Mouse (Mus musculus): ENCODE measurements around the gene Coa4.

The Coa4 gene

GRCm38 (mm10) chr7:100536804-100537518 lies at the start of gene Coa4:
Coa4 (plus strand) TSS chr7:100537071.
- in situ Hi-C loops (cut with MboI; ENCODE audit: low pct_unique_long_range_greater_than_20kb in 1 of 2, low sequenced_read_pairs in 2 of 2, unreplicated experiment in 1 of 2) = no loop called here

- in situ Hi-C loops (cut with MboI; ENCODE audit: low pct_unique_long_range_greater_than_20kb in 1 of 2, low sequenced_read_pairs in 2 of 2, unreplicated experiment in 1 of 2) = no loop called here
These were observed 49.6 kb upstream of the Coa4 start for GRCm38 (mm10) chr7:100487301-100487700.

- in situ Hi-C loops (cut with MboI; ENCODE audit: low pct_unique_long_range_greater_than_20kb in 1 of 2, low sequenced_read_pairs in 2 of 2, unreplicated experiment in 1 of 2) = no loop called here
These were observed 48.3 kb upstream of the Coa4 start for GRCm38 (mm10) chr7:100488474-100489048.

GRCm38 (mm10) chr7:100492391-100493116 lies 44.3 kb upstream of the Coa4 start:
- in situ Hi-C loops (cut with MboI; ENCODE audit: low pct_unique_long_range_greater_than_20kb in 1 of 2, low sequenced_read_pairs in 2 of 2, unreplicated experiment in 1 of 2) = no loop called here

- in situ Hi-C loops (cut with MboI; ENCODE audit: low pct_unique_long_range_greater_than_20kb in 1 of 2, low sequenced_read_pairs in 2 of 2, unreplicated experiment in 1 of 2) = no loop called here
These were observed 43.8 kb upstream of the Coa4 start, which contains the start of gene Ucp2 for GRCm38 (mm10) chr7:100493117-100493483. Ucp2 (plus strand) TSS chr7:100493337.

GRCm38 (mm10) chr7:100493484-100494414 lies 43.1 kb upstream of the Coa4 start:
- in situ Hi-C loops (cut with MboI; ENCODE audit: low pct_unique_long_range_greater_than_20kb in 1 of 2, low sequenced_read_pairs in 2 of 2, unreplicated experiment in 1 of 2) = no loop called here

GRCm38 (mm10) chr7:100494415-100494831 lies 42.4 kb upstream of the Coa4 start:
- in situ Hi-C loops (cut with MboI; ENCODE audit: low pct_unique_long_range_greater_than_20kb in 1 of 2, low sequenced_read_pairs in 2 of 2, unreplicated experiment in 1 of 2) = no loop called here

GRCm38 (mm10) chr7:100495042-100495441 lies 41.8 kb upstream of the Coa4 start:
- in situ Hi-C loops (cut with MboI; ENCODE audit: low pct_unique_long_range_greater_than_20kb in 1 of 2, low sequenced_read_pairs in 2 of 2, unreplicated experiment in 1 of 2) = no loop called here

GRCm38 (mm10) chr7:100495581-100496251 lies 41.2 kb upstream of the Coa4 start:
- in situ Hi-C loops (cut with MboI; ENCODE audit: low pct_unique_long_range_greater_than_20kb in 1 of 2, low sequenced_read_pairs in 2 of 2, unreplicated experiment in 1 of 2) = no loop called here

GRCm38 (mm10) chr7:100496371-100496770 lies 40.5 kb upstream of the Coa4 start:
- in situ Hi-C loops (cut with MboI; ENCODE audit: low pct_unique_long_range_greater_than_20kb in 1 of 2, low sequenced_read_pairs in 2 of 2, unreplicated experiment in 1 of 2) = no loop called here

- in situ Hi-C loops (cut with MboI; ENCODE audit: low pct_unique_long_range_greater_than_20kb in 1 of 2, low sequenced_read_pairs in 2 of 2, unreplicated experiment in 1 of 2) = no loop called here
These were observed 40.1 kb upstream of the Coa4 start for GRCm38 (mm10) chr7:100496791-100497190.

GRCm38 (mm10) chr7:100497402-100497801 lies 39.5 kb upstream of the Coa4 start:
- in situ Hi-C loops (cut with MboI; ENCODE audit: low pct_unique_long_range_greater_than_20kb in 1 of 2, low sequenced_read_pairs in 2 of 2, unreplicated experiment in 1 of 2) = no loop called here

- in situ Hi-C loops (cut with MboI; ENCODE audit: low pct_unique_long_range_greater_than_20kb in 1 of 2, low sequenced_read_pairs in 2 of 2, unreplicated experiment in 1 of 2) = no loop called here
These were observed 38.9 kb upstream of the Coa4 start for GRCm38 (mm10) chr7:100497982-100498381.

GRCm38 (mm10) chr7:100499465-100499864 lies 37.4 kb upstream of the Coa4 start:
- in situ Hi-C loops (cut with MboI; ENCODE audit: low pct_unique_long_range_greater_than_20kb in 1 of 2, low sequenced_read_pairs in 2 of 2, unreplicated experiment in 1 of 2) = no loop called here

- in situ Hi-C loops (cut with MboI; ENCODE audit: low pct_unique_long_range_greater_than_20kb in 1 of 2, low sequenced_read_pairs in 2 of 2, unreplicated experiment in 1 of 2) = no loop called here
These were observed 36.4 kb upstream of the Coa4 start for GRCm38 (mm10) chr7:100500276-100500977.

GRCm38 (mm10) chr7:100501027-100501843 lies 35.6 kb upstream of the Coa4 start:
- in situ Hi-C loops (cut with MboI; ENCODE audit: low pct_unique_long_range_greater_than_20kb in 1 of 2, low sequenced_read_pairs in 2 of 2, unreplicated experiment in 1 of 2) = no loop called here

- in situ Hi-C loops (cut with MboI; ENCODE audit: low pct_unique_long_range_greater_than_20kb in 1 of 2, low sequenced_read_pairs in 2 of 2, unreplicated experiment in 1 of 2) = no loop called here
These were observed 35.0 kb upstream of the Coa4 start for GRCm38 (mm10) chr7:100501844-100502373.

All from mouse embryonic stem cell (cell line).